Mouse (Mus musculus) midbrain, embryonic 11.5 days (tissue): ENCODE results near the gene Wdr78. TPM values are rescaled to one million over a fixed set of nuclear protein-coding genes. Genes with fewer than 3 reads are reported as not detected.
A peak's percentile ranks its signal among the peaks of the same experiment; 100 is the strongest.

Experiments used
- ATAC-seq: fragments of 200-750 bp; cut with Nextera tagmentation; 2 replicates; pipeline ENCODE4 v1.8.0; 2017; ENCODE audit warnings: moderate TSS enrichment, moderate library complexity; ENCODE audit not compliant: low FRiP score
- DNase-seq: peaks from one replicate; pipeline ENCODE4 v3.0.0; 2015; ENCODE audit warnings: low spot score; ENCODE audit errors: missing footprints
- H3K27ac ChIP-seq: fragments of 300-500 bp; sonication (generic); 2 replicates; pipeline ENCODE4 v1.5.1; 2014; ENCODE audit warnings: low read depth, low read length
- H3K27me3 ChIP-seq: fragments of 300-500 bp; sonication (generic); 2 replicates; pipeline ENCODE4 v1.6.1; 2014; ENCODE audit warnings: mild to moderate bottlenecking, low read length, moderate library complexity, mixed read lengths; ENCODE audit not compliant: control insufficient read depth, insufficient read depth
- H3K36me3 ChIP-seq: fragments of 300-500 bp; sonication (generic); 2 replicates; pipeline ENCODE4 v1.6.1; 2014; ENCODE audit warnings: mild to moderate bottlenecking, low read length, moderate library complexity, mixed read lengths; ENCODE audit not compliant: control insufficient read depth, insufficient read depth
- H3K4me1 ChIP-seq: fragments of 300-500 bp; sonication (generic); 2 replicates; pipeline ENCODE4 v1.6.1; 2014; ENCODE audit warnings: low read length; ENCODE audit not compliant: control insufficient read depth, insufficient read depth
- H3K4me2 ChIP-seq: fragments of 300-500 bp; sonication (generic); 2 replicates; pipeline ENCODE4 v1.6.1; 2014; ENCODE audit warnings: mild to moderate bottlenecking, moderate library complexity
- H3K4me3 ChIP-seq: fragments of 300-500 bp; sonication (generic); 2 replicates; pipeline ENCODE4 v1.5.1; 2014; ENCODE audit warnings: low read depth, low read length
- H3K9ac ChIP-seq: fragments of 300-500 bp; sonication (generic); 2 replicates; pipeline ENCODE4 v1.6.1; 2014; ENCODE audit warnings: low read length
- H3K9me3 ChIP-seq: fragments of 300-500 bp; sonication (generic); 2 replicates; pipeline ENCODE4 v1.6.1; 2016; ENCODE audit warnings: low read length; ENCODE audit not compliant: control insufficient read depth
- WGBS: fragments of 180-500 bp; shearing (Covaris S2); extraction: QIAGEN DNeasy Blood & Tissue Kit; methylation state at CpG from one replicate; pipeline ENCODE4 v1.1.7; 2014; 5-methylcytosine and 5-hydroxymethylcytosine counted together
- polyA plus RNA-seq: library from polyadenylated mRNA; unstranded; fragments of >200 nt; fragmentation: Nextera tagmentation; extraction: Ambion mirVana; gene quantifications from 2 replicates; pipeline ENCODE4 v1.2.1, GENCODE M21; 2014

Wdr78 gene
- polyA plus RNA-seq, 1 experiment from 2014 or later, result 5.5 TPM

- Histone ChIP-seq H3K4me3 (no peak overlapping the region), H3K27me3 (no peaks in the 10 kb centered on the region), H3K4me1 (peaks cover 9% of the 10 kb centered on the region; the same call in 1 of the 2 replicates), H3K36me3 (no peaks in the 10 kb centered on the region), H3K27ac (no peak overlapping the region), H3K9me3 (no peaks in the 10 kb centered on the region), H3K4me2 (no peak overlapping the region), H3K9ac (no peak overlapping the region)
- ATAC-seq (no peak), DNase-seq (no peak)
- 73% methylated on average over 15 of the region's 15 CpGs for WGBS
Measured at GRCm38 (mm10) chr4:103005190-103005945, 109.0 kb downstream of the Wdr78 start.

DNA sequence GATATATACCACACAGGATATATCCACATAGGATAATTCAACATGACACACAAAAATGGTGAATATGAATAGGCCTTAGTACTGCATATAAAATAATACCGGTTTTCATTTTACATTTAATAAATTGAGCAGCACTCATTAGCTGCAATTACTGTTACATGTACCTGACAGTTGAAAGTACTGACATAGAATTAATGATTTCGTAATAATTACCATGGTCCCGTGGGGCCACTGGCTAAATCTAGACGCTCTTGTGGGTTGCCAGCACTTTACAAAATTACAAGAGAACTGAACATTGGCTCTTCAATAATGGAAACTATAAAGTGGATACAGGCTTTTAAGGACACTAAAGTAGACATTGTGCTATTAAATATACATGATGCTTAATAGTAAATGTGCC lies 109.7 kb downstream of the Wdr78 start:
- Histone ChIP-seq H3K27me3 (no peaks in the 10 kb centered on the region), H3K4me3 (no peak overlapping the region), H3K4me1 (peaks cover 9% of the 10 kb centered on the region; the same call in 1 of the 2 replicates), H3K9me3 (no peaks in the 10 kb centered on the region), H3K36me3 (no peaks in the 10 kb centered on the region), H3K9ac (no peak overlapping the region), H3K4me2 (no peak overlapping the region), H3K27ac (no peak overlapping the region)
- DNase-seq (no peak), ATAC-seq (no peak)
- WGBS, result 93% methylated on average over 4 of the region's 4 CpGs

DNA sequence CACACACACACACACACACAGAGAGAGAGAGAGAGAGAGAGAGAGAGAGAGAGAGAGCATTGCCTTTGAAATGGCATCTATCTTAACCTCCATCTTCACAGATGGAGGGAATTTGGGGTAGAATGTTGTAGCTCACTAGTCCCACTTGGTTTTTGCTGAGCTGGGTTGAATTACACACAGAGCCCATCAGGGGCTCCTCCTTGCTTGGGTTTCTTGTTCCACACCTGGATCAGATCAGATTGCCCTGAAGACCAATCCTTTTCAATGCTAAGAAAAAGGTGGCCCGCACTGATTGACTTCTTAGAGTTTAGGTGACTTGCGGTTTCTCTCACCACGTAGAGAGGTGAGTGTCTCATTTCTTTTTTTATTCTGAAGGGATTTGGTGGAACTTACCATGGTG lies 122.7 kb downstream of the Wdr78 start:
- H3K4me2 ChIP-seq, result no peak overlapping the region
- 68% methylated on average over 3 of the region's 3 CpGs for WGBS
- DNase-seq, result no peak
- H3K9me3 ChIP-seq, result no peaks in the 10 kb centered on the region
- no peaks in the 10 kb centered on the region for H3K36me3 ChIP-seq
- H3K4me3 ChIP-seq, result no peak overlapping the region
- no peak overlapping the region for H3K27ac ChIP-seq
- no peaks in the 10 kb centered on the region for H3K4me1 ChIP-seq
- H3K27me3 ChIP-seq, result no peaks in the 10 kb centered on the region
- H3K9ac ChIP-seq, result no peak overlapping the region
- no peak for ATAC-seq

GRCm38 (mm10) chr4:102990595-102991340 lies 123.6 kb downstream of the Wdr78 start:
- H3K27me3 ChIP-seq, result no peaks in the 10 kb centered on the region
- DNase-seq (peak; percentile 49), ATAC-seq (no peak)
- no peak overlapping the region for H3K9ac ChIP-seq
- no peak overlapping the region for H3K4me3 ChIP-seq
- H3K27ac ChIP-seq, result no peak overlapping the region
- H3K9me3 ChIP-seq, result no peaks in the 10 kb centered on the region
- 88% methylated on average over 11 of the region's 11 CpGs for WGBS
- H3K4me1 ChIP-seq, result no peaks in the 10 kb centered on the region
- H3K4me2 ChIP-seq, result no peak overlapping the region
- no peaks in the 10 kb centered on the region for H3K36me3 ChIP-seq

GRCm38 (mm10) chr4:102990016-102990415 lies 124.3 kb downstream of the Wdr78 start:
- no peak overlapping the region for H3K4me2 ChIP-seq
- H3K36me3 ChIP-seq, result no peaks in the 10 kb centered on the region
- no peaks in the 10 kb centered on the region for H3K9me3 ChIP-seq
- no peak overlapping the region for H3K4me3 ChIP-seq
- ATAC-seq (no peak), DNase-seq (no peak)
- no peaks in the 10 kb centered on the region for H3K4me1 ChIP-seq
- H3K27me3 ChIP-seq, result no peaks in the 10 kb centered on the region
- H3K9ac ChIP-seq, result no peak overlapping the region
- H3K27ac ChIP-seq, result no peak overlapping the region
- 80% methylated on average over 4 of the region's 4 CpGs for WGBS

DNA sequence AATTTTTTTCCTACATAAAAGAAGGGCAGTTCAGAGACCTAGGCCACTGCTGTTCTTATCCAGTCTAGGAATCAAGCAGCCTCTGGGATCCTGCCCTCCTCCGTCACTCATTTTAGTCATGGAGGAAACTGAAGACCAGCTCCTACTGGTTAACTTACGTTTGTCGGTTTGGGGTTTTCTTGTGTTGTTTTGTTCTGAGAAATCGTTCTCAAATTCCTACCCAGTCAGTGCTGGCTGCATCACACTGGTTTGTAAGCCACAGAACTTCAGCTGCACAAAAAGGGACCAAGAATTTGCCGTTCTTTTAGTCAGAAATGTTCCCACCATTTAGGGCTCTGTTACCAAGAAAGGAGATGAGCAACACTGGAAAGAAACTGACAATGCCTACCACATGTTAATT lies 125.0 kb downstream of the Wdr78 start:
- H3K9me3 ChIP-seq, result no peaks in the 10 kb centered on the region
- 78% methylated on average over 5 of the region's 5 CpGs for WGBS
- no peaks in the 10 kb centered on the region for H3K4me1 ChIP-seq
- H3K27me3 ChIP-seq, result no peaks in the 10 kb centered on the region
- H3K36me3 ChIP-seq, result no peaks in the 10 kb centered on the region
- H3K27ac ChIP-seq, result no peak overlapping the region
- ATAC-seq (no peak), DNase-seq (no peak)
- no peak overlapping the region for H3K4me2 ChIP-seq
- H3K4me3 ChIP-seq, result no peak overlapping the region
- H3K9ac ChIP-seq, result no peak overlapping the region

DNA sequence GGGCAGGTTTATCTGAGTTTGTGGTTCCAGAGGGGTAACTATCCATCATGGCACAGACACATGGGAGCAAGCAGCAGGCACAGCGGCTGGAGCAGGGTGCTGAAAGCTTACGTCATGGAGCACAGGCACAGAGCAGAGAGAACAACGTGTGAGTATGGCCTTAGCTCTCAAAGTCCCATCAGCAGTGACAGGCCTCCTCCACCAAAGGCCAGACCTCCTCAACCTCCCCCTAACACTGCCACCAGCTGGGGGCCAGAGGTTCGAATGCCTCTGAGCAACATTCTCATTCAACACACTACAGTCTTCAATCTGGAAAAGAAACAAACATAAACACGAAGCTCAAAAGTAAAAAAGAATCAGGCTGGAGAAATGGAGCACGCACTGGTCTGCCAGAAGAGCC lies 125.8 kb downstream of the Wdr78 start:
- Histone ChIP-seq H3K27ac (no peak overlapping the region), H3K27me3 (no peaks in the 10 kb centered on the region), H3K9me3 (no peaks in the 10 kb centered on the region), H3K4me1 (no peaks in the 10 kb centered on the region), H3K4me3 (no peak overlapping the region), H3K4me2 (no peak overlapping the region), H3K36me3 (no peaks in the 10 kb centered on the region), H3K9ac (no peak overlapping the region)
- 87% methylated on average over 6 of the region's 6 CpGs for WGBS
- ATAC-seq, result no peak
- DNase-seq, result no peak

Other genes starting within 250 kb of the Wdr78 start
- gene Tctex1d1, start 135.9 kb downstream of the Wdr78 start, polyA plus RNA-seq, result 0.22 TPM in 1 of 2 replicates, not detected in the other
- gene Insl5, start 87.7 kb downstream of the Wdr78 start, polyA plus RNA-seq, result 0.23 and 0.43 TPM in 2 replicates
- gene Mier1, start 165 bp downstream of the Wdr78 start, polyA plus RNA-seq, result 31.8 and 37.7 TPM in 2 replicates
- gene Slc35d1, start 100.6 kb upstream of the Wdr78 start, polyA plus RNA-seq, result 8.6 and 9.8 TPM in 2 replicates
- gene 4921539E11Rik, start 176.3 kb upstream of the Wdr78 start, polyA plus RNA-seq, result not detected in 2 replicates
- 14.5 and 15.1 TPM in 2 replicates for gene Oma1, start 199.3 kb upstream of the Wdr78 start, polyA plus RNA-seq